Mouse (Mus musculus) heart, embryonic 13.5 days (tissue): ENCODE measurements around the gene Ccdc39. TPM values are rescaled to one million over a fixed set of nuclear protein-coding genes. Genes with fewer than 3 reads are reported as not detected.
A peak's percentile ranks its signal among the peaks of the same experiment; 100 is the strongest.

Source experiments
- ATAC-seq: fragments of 200-750 bp; cut with Nextera tagmentation; 2 replicates; pipeline ENCODE4 v1.8.0; 2017; ENCODE audit warnings: moderate TSS enrichment; ENCODE audit not compliant: insufficient number of reproducible peaks, low FRiP score, low TSS enrichment; ENCODE audit errors: extremely low read depth
- H3K27ac ChIP-seq: fragments of 300-500 bp; sonication (generic); replicated peaks from 2 replicates; pipeline ENCODE4 v1.5.1; 2015; ENCODE audit warnings: moderate library complexity, mild to moderate bottlenecking, inconsistent platforms
- H3K27me3 ChIP-seq: fragments of 300-500 bp; sonication (generic); replicated peaks from 2 replicates; pipeline ENCODE4 v1.6.1; 2015; ENCODE audit warnings: mild to moderate bottlenecking, inconsistent platforms
- H3K36me3 ChIP-seq: fragments of 300-500 bp; sonication (generic); 2 replicates; pipeline ENCODE4 v1.6.1; 2015; ENCODE audit warnings: mild to moderate bottlenecking, inconsistent platforms
- H3K4me1 ChIP-seq: fragments of 300-500 bp; sonication (generic); 2 replicates; pipeline ENCODE4 v1.6.1; 2015; ENCODE audit warnings: inconsistent platforms
- H3K4me2 ChIP-seq: fragments of 300-500 bp; sonication (generic); 2 replicates; pipeline ENCODE4 v1.6.1; 2015; ENCODE audit warnings: inconsistent platforms, mild to moderate bottlenecking, moderate library complexity
- H3K4me3 ChIP-seq: fragments of 300-500 bp; sonication (generic); 2 replicates; pipeline ENCODE4 v1.5.1; 2015; ENCODE audit warnings: moderate library complexity, mild to moderate bottlenecking, inconsistent platforms
- H3K9ac ChIP-seq: fragments of 300-500 bp; sonication (generic); 2 replicates; pipeline ENCODE4 v1.6.1; 2015; ENCODE audit warnings: inconsistent platforms, mild to moderate bottlenecking, moderate library complexity
- H3K9me3 ChIP-seq: fragments of 300-500 bp; sonication (generic); 2 replicates; pipeline ENCODE4 v1.6.1; 2016; ENCODE audit warnings: inconsistent platforms
- WGBS: fragments of 180-500 bp; shearing (Covaris S2); methylation state at CpG from one replicate; pipeline ENCODE4 v1.1.7; 2015; ENCODE audit warnings: mixed read lengths; 5-methylcytosine and 5-hydroxymethylcytosine counted together
- polyA plus RNA-seq: library from polyadenylated mRNA; unstranded; fragments of >200 nt; fragmentation: Nextera tagmentation; extraction: Ambion mirVana; gene quantifications from 2 replicates; pipeline ENCODE4 v1.2.1, GENCODE M21; 2015

The Ccdc39 gene
- polyA plus RNA-seq, 1 experiment from 2014 or later, result 1.4 TPM

DNA sequence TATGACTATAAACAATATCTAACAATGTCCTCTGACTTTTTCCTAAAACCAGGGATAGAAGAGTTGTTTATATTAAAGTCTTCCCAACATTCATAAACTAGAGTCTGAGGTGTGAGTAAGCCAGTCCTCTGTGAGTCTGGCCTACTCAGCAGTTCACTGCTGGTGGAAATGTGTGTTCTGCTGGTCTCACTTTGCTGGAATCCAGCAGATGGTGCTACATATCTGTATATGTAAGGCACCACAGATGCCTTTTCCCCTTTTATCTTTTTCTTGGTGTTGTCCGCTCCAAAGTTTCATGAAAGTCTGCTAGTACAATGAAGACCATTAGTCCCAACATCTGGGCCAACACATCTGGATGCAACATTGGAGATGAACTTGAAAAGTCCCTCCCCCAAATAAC is 9.0 kb upstream of the Ccdc39 start:
- no peak overlapping the region for H3K4me2 ChIP-seq
- H3K9me3 ChIP-seq, result no peaks in the 10 kb centered on the region
- no peaks in the 10 kb centered on the region for H3K36me3 ChIP-seq
- H3K4me3 ChIP-seq, result no peak overlapping the region
- H3K27me3 ChIP-seq, result no peaks in the 10 kb centered on the region
- no peak for ATAC-seq
- WGBS, result 49% methylated on average over 1 of the region's 1 CpGs
- no peak overlapping the region for H3K27ac ChIP-seq
- H3K4me1 ChIP-seq, result no peaks in the 10 kb centered on the region
- no peak overlapping the region for H3K9ac ChIP-seq

- Histone ChIP-seq H3K4me3 (no peak overlapping the region), H3K9me3 (no peaks in the 10 kb centered on the region), H3K4me2 (no peak overlapping the region), H3K27me3 (no peaks in the 10 kb centered on the region), H3K4me1 (no peaks in the 10 kb centered on the region), H3K9ac (no peak overlapping the region), H3K27ac (no peak overlapping the region), H3K36me3 (no peaks in the 10 kb centered on the region)
- no peak for ATAC-seq
- 70% methylated on average over 4 of the region's 4 CpGs for WGBS
Measured at GRCm38 (mm10) chr3:33850856-33851255, 6.7 kb upstream of the Ccdc39 start.

- no peak overlapping the region for H3K4me3 ChIP-seq
- H3K27ac ChIP-seq, result no peak overlapping the region
- no peak overlapping the region for H3K9ac ChIP-seq
- H3K27me3 ChIP-seq, result no peaks in the 10 kb centered on the region
- 65% methylated on average over 6 of the region's 6 CpGs for WGBS
- no peaks in the 10 kb centered on the region for H3K36me3 ChIP-seq
- no peak overlapping the region for H3K4me2 ChIP-seq
- no peaks in the 10 kb centered on the region for H3K9me3 ChIP-seq
- ATAC-seq, result no peak
- peaks cover 9% of the 10 kb centered on the region for H3K4me1 ChIP-seq
Measured at GRCm38 (mm10) chr3:33846639-33847038, 2.5 kb upstream of the Ccdc39 start.

GRCm38 (mm10) chr3:33838877-33839276 is 5.2 kb downstream of the Ccdc39 start:
- Histone ChIP-seq H3K27ac (no peak overlapping the region), H3K9ac (peak overlapping the region; percentile 28; the same call in 1 of the 2 replicates), H3K27me3 (no peaks in the 10 kb centered on the region), H3K4me1 (peaks cover 13% of the 10 kb centered on the region), H3K4me2 (peak overlapping the region; percentile 56), H3K9me3 (peaks cover 4% of the 10 kb centered on the region; the same call in 1 of the 2 replicates), H3K36me3 (no peaks in the 10 kb centered on the region), H3K4me3 (peak overlapping the region; percentile 27)
- WGBS, result 40% methylated on average over 10 of the region's 10 CpGs
- ATAC-seq, result no peak

- 89% methylated on average over 13 of the region's 13 CpGs for WGBS
- Histone ChIP-seq H3K4me2 (no peak overlapping the region), H3K27ac (no peak overlapping the region), H3K4me1 (peaks cover 9% of the 10 kb centered on the region), H3K36me3 (no peaks in the 10 kb centered on the region), H3K27me3 (no peaks in the 10 kb centered on the region), H3K9ac (no peak overlapping the region), H3K4me3 (no peak overlapping the region), H3K9me3 (peaks cover 4% of the 10 kb centered on the region; the same call in 1 of the 2 replicates)
- no peak for ATAC-seq
Measured at GRCm38 (mm10) chr3:33836576-33836975, 7.5 kb downstream of the Ccdc39 start.

- ATAC-seq, result no peak
- Histone ChIP-seq H3K36me3 (no peaks in the 10 kb centered on the region), H3K4me3 (no peak overlapping the region), H3K9ac (no peak overlapping the region), H3K27me3 (no peaks in the 10 kb centered on the region; the same call in 1 of the 2 replicates), H3K4me2 (no peak overlapping the region), H3K4me1 (peaks cover 9% of the 10 kb centered on the region), H3K9me3 (no peaks in the 10 kb centered on the region), H3K27ac (no peak overlapping the region)
- WGBS, result 80% methylated on average over 10 of the region's 10 CpGs
Measured at GRCm38 (mm10) chr3:33832351-33832750, 11.8 kb downstream of the Ccdc39 start.

DNA sequence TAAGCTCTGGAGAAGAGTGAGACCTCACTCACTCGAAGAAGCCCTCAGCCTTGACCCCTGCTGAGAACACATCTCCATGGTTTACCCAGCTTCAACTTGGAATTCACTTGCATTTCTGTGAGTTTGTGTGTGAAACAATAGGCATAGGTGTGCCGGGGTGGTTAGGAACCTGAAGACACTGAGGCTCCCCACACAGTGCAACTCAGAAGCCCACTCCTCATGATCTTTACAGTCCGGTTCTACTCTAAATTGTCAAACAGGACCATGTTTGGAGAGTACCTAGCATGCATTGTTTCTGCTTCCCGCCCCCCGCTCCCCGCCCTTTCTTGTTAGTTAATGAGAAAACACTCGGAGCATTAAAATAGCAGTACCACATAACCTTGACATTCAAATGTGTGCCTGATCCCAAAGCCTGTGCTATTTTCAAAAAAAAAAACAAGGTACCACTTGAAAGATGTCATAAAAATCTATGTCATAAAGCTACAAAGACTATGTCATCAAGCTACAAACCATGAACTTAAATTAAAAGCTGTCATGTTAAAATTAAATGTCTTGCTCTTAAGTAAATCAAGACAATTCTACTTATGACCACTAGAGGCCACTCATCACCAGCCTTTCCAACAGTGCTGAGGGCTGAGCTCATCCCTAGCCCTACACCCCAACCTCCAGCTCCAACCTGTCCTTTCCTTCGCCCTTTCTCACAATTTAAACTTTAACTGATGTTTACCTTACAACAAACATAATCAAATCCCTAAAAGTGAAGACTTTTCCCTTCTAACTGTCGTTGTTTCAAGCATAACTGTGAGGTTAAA is 19.8 kb downstream of the Ccdc39 start:
- Histone ChIP-seq H3K4me1 (no peaks in the 10 kb centered on the region), H3K27me3 (no peaks in the 10 kb centered on the region; the same call in 1 of the 2 replicates), H3K4me3 (no peak overlapping the region), H3K9me3 (no peaks in the 10 kb centered on the region), H3K9ac (no peak overlapping the region), H3K27ac (no peak overlapping the region), H3K4me2 (no peak overlapping the region), H3K36me3 (no peaks in the 10 kb centered on the region)
- 38% methylated on average over 9 of the region's 9 CpGs for WGBS
- no peak for ATAC-seq

DNA sequence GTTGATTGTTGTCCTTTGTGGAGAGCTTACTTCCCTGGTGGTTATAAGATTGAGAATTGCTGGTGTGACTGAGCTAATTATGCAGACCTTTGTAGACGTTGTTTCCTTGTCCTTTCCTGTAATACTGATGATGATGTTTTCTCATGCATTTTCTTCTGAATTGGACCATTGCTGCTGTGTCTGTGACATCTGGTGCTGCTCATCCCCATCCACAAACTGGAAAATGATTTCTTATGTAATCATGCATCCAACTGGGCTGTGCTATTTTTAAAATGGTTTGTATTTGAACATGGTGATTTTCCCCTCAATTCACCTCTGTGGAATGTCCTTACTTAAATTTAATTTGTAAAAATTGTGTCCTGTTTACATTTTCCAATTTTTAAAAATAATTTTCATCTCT is 37.0 kb downstream of the Ccdc39 start:
- H3K9ac ChIP-seq, result no peak overlapping the region
- no peak for ATAC-seq
- H3K4me2 ChIP-seq, result no peak overlapping the region
- H3K27me3 ChIP-seq, result no peaks in the 10 kb centered on the region
- no peak overlapping the region for H3K4me3 ChIP-seq
- H3K27ac ChIP-seq, result no peak overlapping the region
- H3K36me3 ChIP-seq, result peaks cover 71% of the 10 kb centered on the region
- H3K4me1 ChIP-seq, result no peaks in the 10 kb centered on the region
- H3K9me3 ChIP-seq, result no peaks in the 10 kb centered on the region
- WGBS, result 76% methylated on average over 1 of the region's 1 CpGs

- WGBS, result 0% methylated on average over 16 of the region's 16 CpGs
- Histone ChIP-seq H3K4me2 (peak overlapping the region; percentile 79), H3K27me3 (no peaks in the 10 kb centered on the region), H3K4me1 (peaks cover 10% of the 10 kb centered on the region), H3K9me3 (no peaks in the 10 kb centered on the region), H3K36me3 (peaks cover 23% of the 10 kb centered on the region), H3K27ac (peak overlapping the region; percentile 100), H3K9ac (peak overlapping the region; percentile 98), H3K4me3 (peak overlapping the region; percentile 92)
- ATAC-seq, result no peak
Measured at GRCm38 (mm10) chr3:33800513-33800820, 43.6 kb downstream of the Ccdc39 start.

GRCm38 (mm10) chr3:33799617-33800512 is 44.2 kb downstream of the Ccdc39 start, which contains the start of gene Ttc14:
Gene Ttc14, plus strand, starts transcription at chr3:33799832.
- no peaks in the 10 kb centered on the region for H3K27me3 ChIP-seq
- H3K4me3 ChIP-seq, result peak within 1 kb of the TSS; percentile 92
- peak within 1 kb of the TSS; percentile 79 for H3K4me2 ChIP-seq
- H3K9ac ChIP-seq, result peak within 1 kb of the TSS; percentile 98
- peak within 1 kb of the TSS; percentile 100 for H3K27ac ChIP-seq
- under 1% methylated on average over 90 of the region's 90 CpGs for WGBS
- H3K36me3 ChIP-seq, result peaks cover 18% of the 10 kb centered on the region
- peak; percentile 98 for ATAC-seq
- no peaks in the 10 kb centered on the region for H3K9me3 ChIP-seq
- peaks cover 10% of the 10 kb centered on the region for H3K4me1 ChIP-seq

DNA sequence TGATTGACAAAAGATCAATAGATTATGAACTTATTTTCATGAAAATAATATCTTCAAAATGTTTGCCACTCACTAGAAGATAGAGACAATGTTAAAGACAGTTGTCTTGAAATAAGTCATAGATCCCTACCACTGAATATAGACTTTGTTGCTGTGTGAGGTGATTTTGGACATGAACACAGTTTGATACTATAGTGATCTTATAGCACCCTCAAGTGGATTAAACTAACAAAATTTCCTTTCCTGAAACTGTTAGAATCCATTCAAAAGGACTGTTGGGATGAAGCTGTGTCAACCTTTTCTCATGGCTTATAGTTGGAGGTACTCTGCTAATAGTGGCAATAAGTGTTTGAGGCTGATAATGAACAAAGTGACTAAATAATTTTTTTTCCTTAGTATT is 53.1 kb downstream of the Ccdc39 start:
- H3K4me2 ChIP-seq, result no peak overlapping the region
- H3K9me3 ChIP-seq, result no peaks in the 10 kb centered on the region
- H3K4me1 ChIP-seq, result no peaks in the 10 kb centered on the region
- H3K27me3 ChIP-seq, result no peaks in the 10 kb centered on the region
- no peak overlapping the region for H3K4me3 ChIP-seq
- H3K9ac ChIP-seq, result no peak overlapping the region
- H3K27ac ChIP-seq, result no peak overlapping the region
- ATAC-seq, result no peak
- no peaks in the 10 kb centered on the region for H3K36me3 ChIP-seq
